Mouse (Mus musculus) midbrain, embryonic 15.5 days (tissue): ENCODE results near the gene Fars2. TPM values are rescaled to one million over a fixed set of nuclear protein-coding genes. Genes with fewer than 3 reads are reported as not detected.

ENCODE experiments used
- ATAC-seq: fragments of 200-750 bp; cut with Nextera tagmentation; replicated peaks from 2 replicates; pipeline ENCODE4 v1.8.0; 2017; ENCODE audit warnings: moderate TSS enrichment
- H3K27ac ChIP-seq: fragments of 300-500 bp; sonication (generic); 2 replicates; pipeline ENCODE4 v1.5.1; 2015; ENCODE audit warnings: mild to moderate bottlenecking, inconsistent platforms
- H3K27me3 ChIP-seq: fragments of 300-500 bp; sonication (generic); replicated peaks from 2 replicates; pipeline ENCODE4 v1.6.1; 2015; ENCODE audit warnings: inconsistent platforms
- H3K36me3 ChIP-seq: fragments of 300-500 bp; sonication (generic); replicated peaks from 2 replicates; pipeline ENCODE4 v1.6.1; 2015; ENCODE audit warnings: inconsistent platforms
- H3K4me1 ChIP-seq: fragments of 300-500 bp; sonication (generic); 2 replicates; pipeline ENCODE4 v1.6.1; 2015; ENCODE audit warnings: inconsistent platforms
- H3K4me2 ChIP-seq: fragments of 300-500 bp; sonication (generic); 2 replicates; pipeline ENCODE4 v1.6.1; 2015; ENCODE audit warnings: inconsistent platforms, mild to moderate bottlenecking, moderate library complexity
- H3K4me3 ChIP-seq: fragments of 300-500 bp; sonication (generic); 2 replicates; pipeline ENCODE4 v1.5.1; 2015; ENCODE audit warnings: mild to moderate bottlenecking, inconsistent platforms
- H3K9ac ChIP-seq: fragments of 300-500 bp; sonication (generic); 2 replicates; pipeline ENCODE4 v1.6.1; 2015; ENCODE audit warnings: mild to moderate bottlenecking, inconsistent platforms
- H3K9me3 ChIP-seq: fragments of 300-500 bp; sonication (generic); 2 replicates; pipeline ENCODE4 v1.6.1; 2016; ENCODE audit warnings: inconsistent platforms
- WGBS: fragments of 180-500 bp; shearing (Covaris S2); methylation state at CpG from one replicate; pipeline ENCODE4 v1.1.7; 2015; ENCODE audit warnings: mixed read lengths; 5-methylcytosine and 5-hydroxymethylcytosine counted together
- polyA plus RNA-seq: library from polyadenylated mRNA; unstranded; fragments of >200 nt; fragmentation: Nextera tagmentation; extraction: Ambion mirVana; gene quantifications from 2 replicates; pipeline ENCODE4 v1.2.1, GENCODE M21; 2015

Gene Fars2
- polyA plus RNA-seq, 1 experiment from 2014 or later = 24.2 TPM

GRCm38 (mm10) chr13:36680690-36681355, 563.6 kb downstream of the Fars2 start:
- H3K9me3 ChIP-seq = no peaks in the 10 kb centered on the region
- H3K27me3 ChIP-seq = no peaks in the 10 kb centered on the region
- H3K4me3 ChIP-seq = no peak overlapping the region
- no peaks in the 10 kb centered on the region for H3K4me1 ChIP-seq
- no peak overlapping the region for H3K27ac ChIP-seq
- no peak overlapping the region for H3K4me2 ChIP-seq
- WGBS = 90% methylated on average over 8 of the region's 8 CpGs
- H3K9ac ChIP-seq = no peak overlapping the region
- H3K36me3 ChIP-seq = no peaks in the 10 kb centered on the region
- no peak for ATAC-seq

GRCm38 (mm10) chr13:36683581-36683980, 566.4 kb downstream of the Fars2 start:
- Histone ChIP-seq H3K4me3 (no peak overlapping the region), H3K27me3 (no peaks in the 10 kb centered on the region), H3K4me1 (no peaks in the 10 kb centered on the region), H3K9ac (no peak overlapping the region), H3K36me3 (no peaks in the 10 kb centered on the region), H3K9me3 (no peaks in the 10 kb centered on the region), H3K4me2 (no peak overlapping the region), H3K27ac (no peak overlapping the region)
- 79% methylated on average over 4 of the region's 4 CpGs for WGBS
- no peak for ATAC-seq

GRCm38 (mm10) chr13:36695516-36696201, 578.4 kb downstream of the Fars2 start:
- H3K4me2 ChIP-seq = no peak overlapping the region
- H3K9ac ChIP-seq = no peak overlapping the region
- H3K36me3 ChIP-seq = no peaks in the 10 kb centered on the region
- no peak overlapping the region for H3K27ac ChIP-seq
- 66% methylated on average over 7 of the region's 7 CpGs for WGBS
- no peaks in the 10 kb centered on the region for H3K4me1 ChIP-seq
- H3K27me3 ChIP-seq = no peaks in the 10 kb centered on the region
- no peaks in the 10 kb centered on the region for H3K9me3 ChIP-seq
- no peak for ATAC-seq
- H3K4me3 ChIP-seq = no peak overlapping the region

GRCm38 (mm10) chr13:36696351-36696771, 579.1 kb downstream of the Fars2 start:
- Histone ChIP-seq H3K27ac (no peak overlapping the region), H3K9ac (no peak overlapping the region), H3K27me3 (no peaks in the 10 kb centered on the region), H3K4me2 (no peak overlapping the region), H3K9me3 (no peaks in the 10 kb centered on the region), H3K4me3 (no peak overlapping the region), H3K36me3 (no peaks in the 10 kb centered on the region), H3K4me1 (no peaks in the 10 kb centered on the region)
- ATAC-seq = no peak
- 91% methylated on average over 8 of the region's 8 CpGs for WGBS

GRCm38 (mm10) chr13:36707088-36707690, 590.0 kb downstream of the Fars2 start:
- no peak overlapping the region for H3K4me3 ChIP-seq
- H3K9me3 ChIP-seq = no peaks in the 10 kb centered on the region
- no peaks in the 10 kb centered on the region for H3K36me3 ChIP-seq
- no peak overlapping the region for H3K9ac ChIP-seq
- ATAC-seq = no peak
- WGBS = 28% methylated on average over 3 of the region's 3 CpGs
- H3K27me3 ChIP-seq = no peaks in the 10 kb centered on the region
- no peaks in the 10 kb centered on the region for H3K4me1 ChIP-seq
- H3K27ac ChIP-seq = no peak overlapping the region
- no peak overlapping the region for H3K4me2 ChIP-seq

GRCm38 (mm10) chr13:36714101-36714500, 596.9 kb downstream of the Fars2 start:
- no peak overlapping the region for H3K4me3 ChIP-seq
- WGBS = 83% methylated on average over 2 of the region's 2 CpGs

GRCm38 (mm10) chr13:36716708-36717107, 599.5 kb downstream of the Fars2 start:
- Histone ChIP-seq H3K4me1 (no peaks in the 10 kb centered on the region), H3K9me3 (no peaks in the 10 kb centered on the region), H3K4me2 (no peak overlapping the region), H3K4me3 (no peak overlapping the region), H3K27ac (no peak overlapping the region), H3K9ac (no peak overlapping the region), H3K36me3 (no peaks in the 10 kb centered on the region), H3K27me3 (peaks cover 3% of the 10 kb centered on the region; the same call in 1 of the 2 replicates)
- whole genome bisulfite sequencing = 50% methylated on average over 2 of the region's 2 CpGs
- ATAC-seq = peak; percentile 84

More at GRCm38 (mm10) chr13:36714101-36714500, 596.9 kb downstream of the Fars2 start:
- no peak for ATAC-seq
- H3K27ac ChIP-seq = no peak overlapping the region
- H3K36me3 ChIP-seq = no peaks in the 10 kb centered on the region
- no peaks in the 10 kb centered on the region for H3K27me3 ChIP-seq
- no peaks in the 10 kb centered on the region for H3K4me1 ChIP-seq
- H3K9ac ChIP-seq = no peak overlapping the region
- no peak overlapping the region for H3K4me2 ChIP-seq
- no peaks in the 10 kb centered on the region for H3K9me3 ChIP-seq

- Histone ChIP-seq H3K9ac (no peak overlapping the region), H3K4me3 (no peak overlapping the region), H3K4me2 (no peak overlapping the region), H3K27me3 (peaks cover 4% of the 10 kb centered on the region), H3K36me3 (no peaks in the 10 kb centered on the region), H3K27ac (no peak overlapping the region), H3K4me1 (no peaks in the 10 kb centered on the region), H3K9me3 (no peaks in the 10 kb centered on the region)
- 60% methylated on average over 3 of the region's 3 CpGs for WGBS
- ATAC-seq = no peak
These were observed 600.2 kb downstream of the Fars2 start for GRCm38 (mm10) chr13:36717376-36717775.

GRCm38 (mm10) chr13:36720297-36721017, 603.2 kb downstream of the Fars2 start:
- H3K9ac ChIP-seq = no peak overlapping the region
- H3K4me1 ChIP-seq = peaks cover 27% of the 10 kb centered on the region
- H3K4me3 ChIP-seq = no peak overlapping the region
- ATAC-seq = no peak
- no peak overlapping the region for H3K27ac ChIP-seq
- H3K27me3 ChIP-seq = peaks cover 11% of the 10 kb centered on the region
- no peak overlapping the region for H3K4me2 ChIP-seq
- 91% methylated on average over 5 of the region's 5 CpGs for WGBS
- H3K9me3 ChIP-seq = no peaks in the 10 kb centered on the region
- no peaks in the 10 kb centered on the region for H3K36me3 ChIP-seq

GRCm38 (mm10) chr13:36722309-36722708, 605.1 kb downstream of the Fars2 start:
- no peak overlapping the region for H3K4me2 ChIP-seq
- H3K4me3 ChIP-seq = no peak overlapping the region
- H3K4me1 ChIP-seq = peaks cover 34% of the 10 kb centered on the region
- peaks cover 11% of the 10 kb centered on the region for H3K27me3 ChIP-seq
- no peaks in the 10 kb centered on the region for H3K9me3 ChIP-seq
- H3K36me3 ChIP-seq = no peaks in the 10 kb centered on the region
- 0 out of 2 replicates have a peak overlapping the region, but pooled peaks have one; percentile 90 for H3K27ac ChIP-seq
- no peak overlapping the region for H3K9ac ChIP-seq
- no peak for ATAC-seq

- Histone ChIP-seq H3K9ac (no peak overlapping the region), H3K4me1 (peaks cover 37% of the 10 kb centered on the region), H3K4me2 (peak overlapping the region; percentile 44), H3K27ac (peak overlapping the region; percentile 90), H3K4me3 (peak overlapping the region; percentile 23; the same call in 1 of the 2 replicates), H3K36me3 (no peaks in the 10 kb centered on the region), H3K9me3 (no peaks in the 10 kb centered on the region), H3K27me3 (peaks cover 16% of the 10 kb centered on the region)
- peak; percentile 16; the same call in 1 of the 2 replicates for ATAC-seq
- 2% methylated on average over 14 of the region's 15 CpGs for WGBS
These were observed 606.6 kb downstream of the Fars2 start for GRCm38 (mm10) chr13:36723726-36724300.
